Mouse (Mus musculus): ENCODE data around the gene Polg. TPM values are rescaled to one million over a fixed set of nuclear protein-coding genes. Genes with fewer than 3 reads are reported as not detected.

Gene Polg
- polyA plus RNA-seq, 1 experiment from 2014 or later, result 23.7 TPM

- H3K4me2 ChIP-seq, result no peak overlapping the region
- no peak overlapping the region for H3K27ac ChIP-seq
- peaks cover 52% of the 10 kb centered on the region for H3K36me3 ChIP-seq
- no peak overlapping the region for H3K4me3 ChIP-seq
- no peaks in the 10 kb centered on the region for H3K27me3 ChIP-seq
- H3K9me3 ChIP-seq (replicated peaks), result no peaks in the 10 kb centered on the region
- 91% methylated on average over 10 of the region's 10 CpGs for WGBS
- H3K4me1 ChIP-seq (replicated peaks), result peaks cover 25% of the 10 kb centered on the region
- ATAC-seq (replicated peaks; ENCODE audit: insufficient number of reproducible peaks, insufficient read depth, low FRiP score, low read depth), result no peak
- H3K9ac ChIP-seq, result no peak overlapping the region
These were observed 4.4 kb downstream of the Polg start for GRCm38 (mm10) chr7:79461721-79462120.

GRCm38 (mm10) chr7:79447486-79447885, 18.7 kb downstream of the Polg start:
- Histone ChIP-seq H3K4me1 (replicated peaks) (no peaks in the 10 kb centered on the region), H3K36me3 (peaks cover 63% of the 10 kb centered on the region), H3K4me3 (no peak overlapping the region), H3K27me3 (no peaks in the 10 kb centered on the region), H3K9me3 (replicated peaks) (no peaks in the 10 kb centered on the region), H3K4me2 (no peak overlapping the region), H3K9ac (no peak overlapping the region), H3K27ac (no peak overlapping the region)
- 89% methylated on average over 3 of the region's 3 CpGs for WGBS
- ATAC-seq (replicated peaks; ENCODE audit: insufficient number of reproducible peaks, insufficient read depth, low FRiP score, low read depth), result no peak

GRCm38 (mm10) chr7:79447048-79447447, 19.1 kb downstream of the Polg start:
- Histone ChIP-seq H3K9me3 (replicated peaks) (no peaks in the 10 kb centered on the region), H3K4me2 (no peak overlapping the region), H3K4me3 (no peak overlapping the region), H3K27me3 (no peaks in the 10 kb centered on the region), H3K9ac (no peak overlapping the region), H3K4me1 (replicated peaks) (no peaks in the 10 kb centered on the region), H3K36me3 (peaks cover 58% of the 10 kb centered on the region), H3K27ac (no peak overlapping the region)
- 86% methylated on average over 2 of the region's 2 CpGs for WGBS
- ATAC-seq (replicated peaks; ENCODE audit: insufficient number of reproducible peaks, insufficient read depth, low FRiP score, low read depth), result no peak

- ATAC-seq (replicated peaks; ENCODE audit: insufficient number of reproducible peaks, insufficient read depth, low FRiP score, low read depth), result no peak
- Histone ChIP-seq H3K36me3 (peaks cover 9% of the 10 kb centered on the region; the same call in 1 of the 2 replicates), H3K9me3 (replicated peaks) (no peaks in the 10 kb centered on the region), H3K4me1 (replicated peaks) (no peaks in the 10 kb centered on the region), H3K27ac (no peak overlapping the region), H3K4me2 (no peak overlapping the region), H3K27me3 (no peaks in the 10 kb centered on the region), H3K9ac (no peak overlapping the region), H3K4me3 (no peak overlapping the region)
- WGBS, result 84% methylated on average over 2 of the region's 2 CpGs
These were observed 26.1 kb downstream of the Polg start for GRCm38 (mm10) chr7:79440035-79440434.

- Histone ChIP-seq H3K9me3 (replicated peaks) (no peaks in the 10 kb centered on the region), H3K9ac (no peak overlapping the region), H3K27ac (no peak overlapping the region), H3K4me2 (no peak overlapping the region), H3K36me3 (0 out of 2 replicates have a peak, but pooled peaks cover 3% of the 10 kb centered on the region), H3K4me1 (replicated peaks) (no peaks in the 10 kb centered on the region), H3K27me3 (no peaks in the 10 kb centered on the region), H3K4me3 (no peak overlapping the region)
- WGBS, result 57% methylated on average over 5 of the region's 5 CpGs
- no peak for ATAC-seq (replicated peaks; ENCODE audit: insufficient number of reproducible peaks, insufficient read depth, low FRiP score, low read depth)
These were observed 37.9 kb downstream of the Polg start for GRCm38 (mm10) chr7:79428243-79428642.

GRCm38 (mm10) chr7:79425804-79426203, 40.4 kb downstream of the Polg start:
- Histone ChIP-seq H3K4me1 (replicated peaks) (no peaks in the 10 kb centered on the region), H3K9me3 (replicated peaks) (no peaks in the 10 kb centered on the region), H3K36me3 (0 out of 2 replicates have a peak, but pooled peaks cover 3% of the 10 kb centered on the region), H3K4me3 (no peak overlapping the region), H3K9ac (no peak overlapping the region), H3K4me2 (no peak overlapping the region), H3K27ac (no peak overlapping the region), H3K27me3 (no peaks in the 10 kb centered on the region)
- ATAC-seq (replicated peaks; ENCODE audit: insufficient number of reproducible peaks, insufficient read depth, low FRiP score, low read depth), result no peak
- 79% methylated on average over 10 of the region's 10 CpGs for WGBS

- Histone ChIP-seq H3K4me3 (no peak overlapping the region), H3K36me3 (0 out of 2 replicates have a peak, but pooled peaks cover 3% of the 10 kb centered on the region), H3K4me1 (replicated peaks) (no peaks in the 10 kb centered on the region), H3K27ac (no peak overlapping the region), H3K27me3 (no peaks in the 10 kb centered on the region), H3K4me2 (no peak overlapping the region), H3K9ac (no peak overlapping the region), H3K9me3 (replicated peaks) (no peaks in the 10 kb centered on the region)
- WGBS, result 86% methylated on average over 10 of the region's 10 CpGs
- no peak for ATAC-seq (replicated peaks; ENCODE audit: insufficient number of reproducible peaks, insufficient read depth, low FRiP score, low read depth)
These were observed 43.3 kb downstream of the Polg start for GRCm38 (mm10) chr7:79422876-79423275.

- Histone ChIP-seq H3K4me1 (replicated peaks) (no peaks in the 10 kb centered on the region), H3K27ac (no peak overlapping the region), H3K36me3 (0 out of 2 replicates have a peak, but pooled peaks cover 3% of the 10 kb centered on the region), H3K4me2 (no peak overlapping the region), H3K27me3 (no peaks in the 10 kb centered on the region), H3K9ac (no peak overlapping the region), H3K9me3 (replicated peaks) (no peaks in the 10 kb centered on the region), H3K4me3 (no peak overlapping the region)
- no peak for ATAC-seq (replicated peaks; ENCODE audit: insufficient number of reproducible peaks, insufficient read depth, low FRiP score, low read depth)
- WGBS, result 84% methylated on average over 7 of the region's 7 CpGs
These were observed 46.2 kb downstream of the Polg start for GRCm38 (mm10) chr7:79419950-79420349.

GRCm38 (mm10) chr7:79414449-79415375, 51.5 kb downstream of the Polg start:
- Histone ChIP-seq H3K4me3 (no peak overlapping the region), H3K27ac (no peak overlapping the region), H3K9me3 (replicated peaks) (no peaks in the 10 kb centered on the region), H3K27me3 (no peaks in the 10 kb centered on the region), H3K4me2 (no peak overlapping the region), H3K4me1 (replicated peaks) (no peaks in the 10 kb centered on the region), H3K9ac (no peak overlapping the region), H3K36me3 (no peaks in the 10 kb centered on the region)
- 84% methylated on average over 18 of the region's 18 CpGs for WGBS
- no peak for ATAC-seq (replicated peaks; ENCODE audit: insufficient number of reproducible peaks, insufficient read depth, low FRiP score, low read depth)

- Histone ChIP-seq H3K36me3 (no peaks in the 10 kb centered on the region), H3K27me3 (no peaks in the 10 kb centered on the region), H3K4me1 (replicated peaks) (no peaks in the 10 kb centered on the region), H3K9me3 (replicated peaks) (no peaks in the 10 kb centered on the region), H3K4me3 (no peak overlapping the region), H3K27ac (no peak overlapping the region), H3K4me2 (no peak overlapping the region), H3K9ac (no peak overlapping the region)
- 77% methylated on average over 3 of the region's 3 CpGs for WGBS
- no peak for ATAC-seq (replicated peaks; ENCODE audit: insufficient number of reproducible peaks, insufficient read depth, low FRiP score, low read depth)
These were observed 65.9 kb downstream of the Polg start for GRCm38 (mm10) chr7:79400296-79400695.

GRCm38 (mm10) chr7:79398971-79399370, 67.2 kb downstream of the Polg start:
- no peaks in the 10 kb centered on the region for H3K9me3 ChIP-seq (replicated peaks)
- H3K27me3 ChIP-seq, result no peaks in the 10 kb centered on the region
- no peaks in the 10 kb centered on the region for H3K4me1 ChIP-seq (replicated peaks)
- no peak overlapping the region for H3K4me2 ChIP-seq
- no peak for ATAC-seq (replicated peaks; ENCODE audit: insufficient number of reproducible peaks, insufficient read depth, low FRiP score, low read depth)
- no peak overlapping the region for H3K4me3 ChIP-seq
- 68% methylated on average over 12 of the region's 12 CpGs for WGBS
- no peak overlapping the region for H3K27ac ChIP-seq
- H3K36me3 ChIP-seq, result no peaks in the 10 kb centered on the region
- no peak overlapping the region for H3K9ac ChIP-seq

- no peak overlapping the region for H3K4me2 ChIP-seq
- no peak for ATAC-seq (replicated peaks; ENCODE audit: insufficient number of reproducible peaks, insufficient read depth, low FRiP score, low read depth)
- no peaks in the 10 kb centered on the region for H3K9me3 ChIP-seq (replicated peaks)
- H3K4me1 ChIP-seq (replicated peaks), result no peaks in the 10 kb centered on the region
- H3K36me3 ChIP-seq, result no peaks in the 10 kb centered on the region
- H3K4me3 ChIP-seq, result no peak overlapping the region
- H3K9ac ChIP-seq, result no peak overlapping the region
- H3K27me3 ChIP-seq, result no peaks in the 10 kb centered on the region
- H3K27ac ChIP-seq, result no peak overlapping the region
- 81% methylated on average over 8 of the region's 8 CpGs for WGBS
These were observed 67.7 kb downstream of the Polg start for GRCm38 (mm10) chr7:79398426-79398825.

Data from heart, embryonic 15.5 days (tissue).